Mouse (Mus musculus): ENCODE results near the gene Cpm. TPM values are rescaled to one million over a fixed set of nuclear protein-coding genes. Genes with fewer than 3 reads are reported as not detected.

Gene Cpm
- polyA plus RNA-seq, 1 experiment from 2014 or later = 31.2 TPM

Other genes starting within 250 kb of the Cpm start
- gene Cpsf6, start 249.5 kb upstream of the Cpm start, polyA plus RNA-seq (2015; fragmentation: Nextera tagmentation; extraction: Ambion mirVana) = 151 and 171 TPM in 2 replicates
- 46.0 and 50.1 TPM in 2 replicates for gene Mdm2, start 81.3 kb downstream of the Cpm start, polyA plus RNA-seq (2015; fragmentation: Nextera tagmentation; extraction: Ambion mirVana)
- 15.2 and 17.3 TPM in 2 replicates for gene Slc35e3, start 116.9 kb downstream of the Cpm start, polyA plus RNA-seq (2015; fragmentation: Nextera tagmentation; extraction: Ambion mirVana)
- gene Nup107, start 163.2 kb downstream of the Cpm start, polyA plus RNA-seq (2015; fragmentation: Nextera tagmentation; extraction: Ambion mirVana) = 64.8 and 69.0 TPM in 2 replicates
- 166 and 185 TPM in 2 replicates for gene Rap1b, start 216.5 kb downstream of the Cpm start, polyA plus RNA-seq (2015; fragmentation: Nextera tagmentation; extraction: Ambion mirVana)

Measured in kidney, embryonic 16.5 days (tissue).